Mouse (Mus musculus): ENCODE data around the gene Tnfaip8l1. TPM values are rescaled to one million over a fixed set of nuclear protein-coding genes. Genes with fewer than 3 reads are reported as not detected.

Tnfaip8l1 gene
- polyA plus RNA-seq, 1 experiment from 2014 or later, result 12.7 TPM

DNA sequence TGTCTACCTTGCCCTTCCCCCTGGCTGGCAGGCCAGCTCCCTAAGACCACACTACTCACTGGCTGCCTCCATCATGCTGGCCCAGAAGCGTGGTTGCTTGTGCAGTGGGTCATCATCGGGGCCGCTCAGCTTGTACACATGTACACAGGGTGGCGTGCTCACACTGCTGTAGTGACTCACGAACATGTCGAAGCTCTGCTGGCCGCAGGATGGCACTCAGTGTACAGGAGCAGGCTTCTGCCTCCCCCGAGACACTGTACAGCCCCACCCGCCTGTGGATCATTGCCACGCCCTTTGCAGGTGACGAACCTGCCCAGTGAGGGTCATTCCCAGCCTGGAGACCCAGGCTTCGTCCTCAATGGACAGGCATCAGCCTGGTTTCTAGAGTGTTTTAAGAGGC lies 32.1 kb downstream of the Tnfaip8l1 start:
- H3K27me3 ChIP-seq (ENCODE audit: control insufficient read depth, insufficient read depth, low read length), result no peaks in the 10 kb centered on the region
- H3K4me1 ChIP-seq (ENCODE audit: control insufficient read depth, insufficient read depth, low read length), result no peaks in the 10 kb centered on the region
- H3K9me3 ChIP-seq (replicated peaks; ENCODE audit: control insufficient read depth, low read length), result no peaks in the 10 kb centered on the region
- no peak overlapping the region for H3K4me3 ChIP-seq (ENCODE audit: low read depth, low read length)
- DNase-seq (ENCODE audit: low spot score), result no peak
- no peak overlapping the region for H3K27ac ChIP-seq (replicated peaks; ENCODE audit: low read depth, low read length)
- no peak overlapping the region for H3K9ac ChIP-seq (replicated peaks; ENCODE audit: low read length)
- no peak for ATAC-seq (replicated peaks; ENCODE audit: insufficient number of reproducible peaks, low FRiP score, low TSS enrichment, low read depth)
- no peak overlapping the region for H3K4me2 ChIP-seq (ENCODE audit: low read depth, low read length)
- H3K36me3 ChIP-seq (replicated peaks; ENCODE audit: control insufficient read depth, insufficient read depth, low read depth, low read length), result peaks cover 15% of the 10 kb centered on the region
- 91% methylated on average over 12 of the region's 12 CpGs for WGBS

DNA sequence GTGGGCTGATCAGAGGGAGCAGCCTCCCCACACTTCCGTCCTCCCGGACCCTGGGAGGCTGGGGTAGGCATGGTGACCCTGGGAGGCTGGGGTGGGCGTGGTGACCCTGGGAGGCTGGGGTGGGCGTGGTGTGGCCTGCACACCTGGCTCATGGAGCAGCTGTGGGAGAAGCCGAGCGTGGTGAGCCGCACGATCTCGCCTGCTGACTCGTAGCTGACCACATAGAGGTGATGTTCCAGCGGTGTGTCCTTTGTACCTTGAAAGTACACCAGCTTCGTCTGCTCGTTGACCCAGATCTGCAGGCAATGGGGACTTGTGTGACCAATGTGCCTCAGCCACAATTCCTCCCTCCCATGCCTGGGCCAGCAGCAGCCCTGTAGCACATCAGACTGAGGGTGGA lies 32.5 kb downstream of the Tnfaip8l1 start:
- no peaks in the 10 kb centered on the region for H3K27me3 ChIP-seq (ENCODE audit: control insufficient read depth, insufficient read depth, low read length)
- no peak overlapping the region for H3K4me2 ChIP-seq (ENCODE audit: low read depth, low read length)
- WGBS, result 89% methylated on average over 13 of the region's 13 CpGs
- no peak overlapping the region for H3K9ac ChIP-seq (replicated peaks; ENCODE audit: low read length)
- no peak for ATAC-seq (replicated peaks; ENCODE audit: insufficient number of reproducible peaks, low FRiP score, low TSS enrichment, low read depth)
- DNase-seq (ENCODE audit: low spot score), result no peak
- H3K9me3 ChIP-seq (replicated peaks; ENCODE audit: control insufficient read depth, low read length), result no peaks in the 10 kb centered on the region
- no peak overlapping the region for H3K27ac ChIP-seq (replicated peaks; ENCODE audit: low read depth, low read length)
- no peak overlapping the region for H3K4me3 ChIP-seq (ENCODE audit: low read depth, low read length)
- H3K4me1 ChIP-seq (ENCODE audit: control insufficient read depth, insufficient read depth, low read length), result no peaks in the 10 kb centered on the region
- H3K36me3 ChIP-seq (replicated peaks; ENCODE audit: control insufficient read depth, insufficient read depth, low read depth, low read length), result peaks cover 15% of the 10 kb centered on the region

GRCm38 (mm10) chr17:56196860-56197259 lies 34.6 kb downstream of the Tnfaip8l1 start:
- H3K4me3 ChIP-seq (ENCODE audit: low read depth, low read length), result no peak overlapping the region
- no peaks in the 10 kb centered on the region for H3K4me1 ChIP-seq (ENCODE audit: control insufficient read depth, insufficient read depth, low read length)
- no peak overlapping the region for H3K27ac ChIP-seq (replicated peaks; ENCODE audit: low read depth, low read length)
- whole genome bisulfite sequencing, result 76% methylated on average over 2 of the region's 2 CpGs
- no peak overlapping the region for H3K9ac ChIP-seq (replicated peaks; ENCODE audit: low read length)
- ATAC-seq (replicated peaks; ENCODE audit: insufficient number of reproducible peaks, low FRiP score, low TSS enrichment, low read depth), result no peak
- H3K4me2 ChIP-seq (ENCODE audit: low read depth, low read length), result no peak overlapping the region
- peak; percentile 26 for DNase-seq (ENCODE audit: low spot score)
- peaks cover 15% of the 10 kb centered on the region for H3K36me3 ChIP-seq (replicated peaks; ENCODE audit: control insufficient read depth, insufficient read depth, low read depth, low read length)
- H3K9me3 ChIP-seq (replicated peaks; ENCODE audit: control insufficient read depth, low read length), result no peaks in the 10 kb centered on the region
- H3K27me3 ChIP-seq (ENCODE audit: control insufficient read depth, insufficient read depth, low read length), result no peaks in the 10 kb centered on the region

DNA sequence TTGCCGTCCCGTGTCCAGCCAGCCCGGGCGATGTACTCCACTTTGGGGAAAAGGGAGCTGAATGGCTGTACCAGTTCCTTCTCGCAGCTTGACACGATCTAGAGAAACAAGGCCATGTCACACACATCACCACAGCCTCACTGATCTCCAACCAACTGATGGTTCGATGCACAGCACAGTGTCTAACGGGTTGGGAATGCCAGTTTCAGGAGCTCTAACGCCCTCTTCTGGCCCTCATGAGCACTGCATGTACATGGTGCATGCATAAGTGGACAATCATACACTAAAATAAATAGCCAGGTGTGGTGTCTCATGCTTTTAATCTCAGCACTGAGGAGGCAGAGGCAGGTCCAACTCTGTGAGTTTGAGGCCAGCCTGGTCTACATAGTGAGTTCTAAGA lies 38.3 kb downstream of the Tnfaip8l1 start:
- H3K4me3 ChIP-seq (ENCODE audit: low read depth, low read length), result no peak overlapping the region
- no peaks in the 10 kb centered on the region for H3K4me1 ChIP-seq (ENCODE audit: control insufficient read depth, insufficient read depth, low read length)
- ATAC-seq (replicated peaks; ENCODE audit: insufficient number of reproducible peaks, low FRiP score, low TSS enrichment, low read depth) (no peak), DNase-seq (ENCODE audit: low spot score) (no peak)
- H3K27ac ChIP-seq (replicated peaks; ENCODE audit: low read depth, low read length), result no peak overlapping the region
- WGBS, result 85% methylated on average over 9 of the region's 9 CpGs
- no peak overlapping the region for H3K4me2 ChIP-seq (ENCODE audit: low read depth, low read length)
- H3K9ac ChIP-seq (replicated peaks; ENCODE audit: low read length), result no peak overlapping the region
- no peaks in the 10 kb centered on the region for H3K27me3 ChIP-seq (ENCODE audit: control insufficient read depth, insufficient read depth, low read length)
- H3K9me3 ChIP-seq (replicated peaks; ENCODE audit: control insufficient read depth, low read length), result no peaks in the 10 kb centered on the region
- H3K36me3 ChIP-seq (replicated peaks; ENCODE audit: control insufficient read depth, insufficient read depth, low read depth, low read length), result peaks cover 10% of the 10 kb centered on the region

GRCm38 (mm10) chr17:56201642-56202041 lies 39.4 kb downstream of the Tnfaip8l1 start:
- Histone ChIP-seq H3K4me3 (ENCODE audit: low read depth, low read length) (no peak overlapping the region), H3K27ac (replicated peaks; ENCODE audit: low read depth, low read length) (no peak overlapping the region), H3K9ac (replicated peaks; ENCODE audit: low read length) (no peak overlapping the region), H3K4me2 (ENCODE audit: low read depth, low read length) (no peak overlapping the region), H3K27me3 (ENCODE audit: control insufficient read depth, insufficient read depth, low read length) (no peaks in the 10 kb centered on the region), H3K36me3 (replicated peaks; ENCODE audit: control insufficient read depth, insufficient read depth, low read depth, low read length) (peaks cover 10% of the 10 kb centered on the region), H3K4me1 (ENCODE audit: control insufficient read depth, insufficient read depth, low read length) (no peaks in the 10 kb centered on the region), H3K9me3 (replicated peaks; ENCODE audit: control insufficient read depth, low read length) (no peaks in the 10 kb centered on the region)
- ATAC-seq (replicated peaks; ENCODE audit: insufficient number of reproducible peaks, low FRiP score, low TSS enrichment, low read depth), result no peak
- 69% methylated on average over 3 of the region's 3 CpGs for WGBS
- no peak for DNase-seq (ENCODE audit: low spot score)

GRCm38 (mm10) chr17:56202476-56202875 lies 40.2 kb downstream of the Tnfaip8l1 start:
- no peaks in the 10 kb centered on the region for H3K27me3 ChIP-seq (ENCODE audit: control insufficient read depth, insufficient read depth, low read length)
- WGBS, result 89% methylated on average over 8 of the region's 8 CpGs
- H3K4me1 ChIP-seq (ENCODE audit: control insufficient read depth, insufficient read depth, low read length), result no peaks in the 10 kb centered on the region
- no peaks in the 10 kb centered on the region for H3K9me3 ChIP-seq (replicated peaks; ENCODE audit: control insufficient read depth, low read length)
- DNase-seq (ENCODE audit: low spot score) (no peak), ATAC-seq (replicated peaks; ENCODE audit: insufficient number of reproducible peaks, low FRiP score, low TSS enrichment, low read depth) (no peak)
- no peak overlapping the region for H3K4me2 ChIP-seq (ENCODE audit: low read depth, low read length)
- H3K36me3 ChIP-seq (replicated peaks; ENCODE audit: control insufficient read depth, insufficient read depth, low read depth, low read length), result peaks cover 7% of the 10 kb centered on the region
- no peak overlapping the region for H3K4me3 ChIP-seq (ENCODE audit: low read depth, low read length)
- H3K9ac ChIP-seq (replicated peaks; ENCODE audit: low read length), result no peak overlapping the region
- no peak overlapping the region for H3K27ac ChIP-seq (replicated peaks; ENCODE audit: low read depth, low read length)

GRCm38 (mm10) chr17:56203729-56204128 lies 41.5 kb downstream of the Tnfaip8l1 start:
- Histone ChIP-seq H3K4me3 (ENCODE audit: low read depth, low read length) (no peak overlapping the region), H3K4me1 (ENCODE audit: control insufficient read depth, insufficient read depth, low read length) (no peaks in the 10 kb centered on the region), H3K36me3 (replicated peaks; ENCODE audit: control insufficient read depth, insufficient read depth, low read depth, low read length) (peaks cover 6% of the 10 kb centered on the region; the same call in 1 of the 2 replicates), H3K9me3 (replicated peaks; ENCODE audit: control insufficient read depth, low read length) (no peaks in the 10 kb centered on the region), H3K27me3 (ENCODE audit: control insufficient read depth, insufficient read depth, low read length) (no peaks in the 10 kb centered on the region), H3K9ac (replicated peaks; ENCODE audit: low read length) (no peak overlapping the region), H3K4me2 (ENCODE audit: low read depth, low read length) (no peak overlapping the region), H3K27ac (replicated peaks; ENCODE audit: low read depth, low read length) (no peak overlapping the region)
- 62% methylated on average over 3 of the region's 3 CpGs for WGBS
- no peak for ATAC-seq (replicated peaks; ENCODE audit: insufficient number of reproducible peaks, low FRiP score, low TSS enrichment, low read depth)
- no peak for DNase-seq (ENCODE audit: low spot score)

DNA sequence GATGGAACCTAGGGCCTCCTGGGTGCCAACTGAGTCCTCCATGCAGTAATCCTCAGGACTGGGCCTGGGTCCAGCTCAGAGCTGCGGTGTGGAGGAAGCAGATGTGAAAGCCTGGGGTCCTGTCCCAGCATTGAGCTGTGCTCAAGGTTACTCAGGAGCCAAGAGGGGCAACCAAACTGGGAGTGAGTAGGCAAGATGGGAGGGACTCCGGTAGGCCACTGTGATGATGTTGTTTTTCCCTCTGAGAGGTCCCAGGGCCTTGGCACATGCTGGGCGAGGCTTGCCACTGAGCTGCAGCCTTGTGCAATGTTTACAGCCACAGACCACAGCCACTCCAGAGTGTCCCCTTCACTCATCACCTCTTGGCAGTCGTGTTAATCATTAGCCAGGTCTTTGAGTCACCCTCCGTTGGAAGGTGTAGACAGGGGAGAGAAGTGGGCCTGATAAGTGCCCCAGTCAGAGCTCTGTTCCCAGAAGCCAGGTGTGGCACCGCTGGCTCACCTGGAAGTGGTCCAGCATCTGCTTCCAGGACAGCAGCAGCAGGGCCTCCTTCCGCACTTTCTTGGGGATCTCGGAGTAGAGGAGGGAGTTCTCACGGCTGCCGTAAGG lies 44.1 kb downstream of the Tnfaip8l1 start:
- peaks cover 10% of the 10 kb centered on the region for H3K36me3 ChIP-seq (replicated peaks; ENCODE audit: control insufficient read depth, insufficient read depth, low read depth, low read length)
- H3K9me3 ChIP-seq (replicated peaks; ENCODE audit: control insufficient read depth, low read length), result no peaks in the 10 kb centered on the region
- 91% methylated on average over 10 of the region's 10 CpGs for WGBS
- no peak overlapping the region for H3K4me3 ChIP-seq (ENCODE audit: low read depth, low read length)
- ATAC-seq (replicated peaks; ENCODE audit: insufficient number of reproducible peaks, low FRiP score, low TSS enrichment, low read depth) (no peak), DNase-seq (ENCODE audit: low spot score) (no peak)
- no peaks in the 10 kb centered on the region for H3K27me3 ChIP-seq (ENCODE audit: control insufficient read depth, insufficient read depth, low read length)
- no peak overlapping the region for H3K27ac ChIP-seq (replicated peaks; ENCODE audit: low read depth, low read length)
- H3K4me1 ChIP-seq (ENCODE audit: control insufficient read depth, insufficient read depth, low read length), result no peaks in the 10 kb centered on the region
- no peak overlapping the region for H3K9ac ChIP-seq (replicated peaks; ENCODE audit: low read length)
- H3K4me2 ChIP-seq (ENCODE audit: low read depth, low read length), result no peak overlapping the region
